Comparison of ENCODE assay signal across 21 mouse cellular contexts in genomic region chr7:79203481-79203880, GRCm38 (mm10).
"Had no signal": no experiment of that assay in that cellular context is flagged by ENCODE, and none has a peak within 500 bp of the region (broad histone marks: within the 10 kb centered on the region; RNA-seq: fewer than 3 reads in every experiment).

No protein-coding gene starts in this region.

- H3K27me3 ChIP-seq: limb, embryonic 13.5 days; liver, embryonic 12.5 days; liver, embryonic 15.5 days; neural tube, embryonic 12.5 days; neural tube, embryonic 15.5 days had no signal

- ATAC-seq: liver, embryonic 12.5 days had no signal

- H3K4me2 ChIP-seq: limb, embryonic 13.5 days; liver, embryonic 12.5 days; liver, embryonic 15.5 days; lung, embryonic 14.5 days; midbrain, embryonic 11.5 days; neural tube, embryonic 12.5 days; neural tube, embryonic 15.5 days had no signal

- H3K4me1 ChIP-seq: limb, embryonic 10.5 days; limb, embryonic 13.5 days; liver, embryonic 15.5 days; neural tube, embryonic 12.5 days had no signal

- H3K27ac ChIP-seq: limb, embryonic 13.5 days; neural tube, embryonic 12.5 days; neural tube, embryonic 15.5 days had no signal

- H3K9ac ChIP-seq: limb, embryonic 13.5 days; liver, embryonic 12.5 days; liver, embryonic 15.5 days; lung, embryonic 14.5 days; neural tube, embryonic 12.5 days; neural tube, embryonic 15.5 days had no signal

- H3K4me3 ChIP-seq: limb, embryonic 10.5 days; limb, embryonic 13.5 days; liver, embryonic 12.5 days; liver, embryonic 15.5 days; neural tube, embryonic 12.5 days; neural tube, embryonic 15.5 days had no signal

- H3K36me3 ChIP-seq: limb, embryonic 10.5 days; limb, embryonic 13.5 days; liver, embryonic 12.5 days; liver, embryonic 15.5 days; neural tube, embryonic 12.5 days; neural tube, embryonic 15.5 days had no signal

- DNase-seq: kidney, adult 9 months; kidney, postnatal 10 days; kidney, postnatal 4 days; liver; lung, embryonic 14.5 days; lung, postnatal 14 days; lung, postnatal 4 days; midbrain, embryonic 14.5 days; right cerebral cortex, adult 18-20 months; right cerebral cortex, postnatal 14 days; right cerebral cortex, postnatal 4 days; thymus, adult 2 months; thymus, postnatal 14 days; thymus, postnatal 4 days had no signal

- H3K9me3 ChIP-seq: limb, embryonic 10.5 days; limb, embryonic 13.5 days; liver, embryonic 12.5 days; liver, embryonic 15.5 days; neural tube, embryonic 12.5 days; neural tube, embryonic 15.5 days had no signal
